Mouse (Mus musculus): ENCODE measurements around the gene Tnip2. TPM values are rescaled to one million over a fixed set of nuclear protein-coding genes. Genes with fewer than 3 reads are reported as not detected.

Gene Tnip2
- total and polyA plus RNA-seq, 3 experiments = 16.0 to 26.8 (median 23.4) TPM

GRCm38 (mm10) chr5:34514218-34514566 is 401 bp upstream of the Tnip2 start (continued):
- no peak for TF ChIP-seq USF1 (IDR thresholded peaks at IDR 0.05; ENCODE audit: low read depth, low read length)
- no peak for TF ChIP-seq NRF1 (IDR thresholded peaks at IDR 0.05; ENCODE audit: low read depth, low read length)
- no peak for TF ChIP-seq EP300 (IDR thresholded peaks at IDR 0.05; ENCODE audit: low read length)
- TF ChIP-seq ZKSCAN1 (IDR thresholded peaks at IDR 0.05; ENCODE audit: borderline replicate concordance, low read depth, low read length) = no peak
- 0 out of 2 replicates have a peak, but pooled peaks have one; percentile 17 for TF ChIP-seq JUN (IDR thresholded peaks at IDR 0.05; ENCODE audit: insufficient read depth, low read depth, low read length)
- 0 out of 2 replicates have a peak, but pooled peaks have one; percentile 16 for TF ChIP-seq ETS1 (conservative IDR thresholded peaks at IDR 0.05; ENCODE audit: low read depth, low read length)
- no peak for TF ChIP-seq ZC3H11A (IDR thresholded peaks at IDR 0.05; ENCODE audit: low read depth, low read length)
- no peak for TF ChIP-seq MAFK (IDR thresholded peaks at IDR 0.05; ENCODE audit: insufficient replicate concordance, low read length)
- 0 out of 2 replicates have a peak, but pooled peaks have one; percentile 11 for TF ChIP-seq MXI1 (IDR thresholded peaks at IDR 0.05; ENCODE audit: low read depth, low read length)
- TF ChIP-seq BHLHE40 (IDR thresholded peaks at IDR 0.05; ENCODE audit: low read depth, low read length) = no peak

- H3K36me3 ChIP-seq (replicated peaks in 1 of 2; ENCODE audit: control insufficient read depth in 1 of 2, insufficient read depth in 1 of 2, low read length in 1 of 2) = peaks cover 0 to 9% of the 10 kb centered on the region in 2 experiments
- no peak overlapping the region for H3K9ac ChIP-seq (ENCODE audit: insufficient read depth, low read depth)
- no peaks in the 10 kb centered on the region for H3K27me3 ChIP-seq (replicated peaks)
- peaks cover 5 to 27% of the 10 kb centered on the region in 2 experiments; a peak in 3 of 4 replicates for H3K4me1 ChIP-seq (ENCODE audit: control insufficient read depth in 1 of 2, insufficient read depth in 2 of 2)
- H3K4me3 ChIP-seq (replicated peaks in 1 of 3; ENCODE audit: low read depth in 2 of 3, low read length in 2 of 3, poor library complexity in 1 of 3) = peak overlapping the region in 1 of 3 experiments; percentile 69
- dilution Hi-C loops (cut with MboI; ENCODE audit: extremely low pct_ligation_motif_present, extremely low pct_unique_long_range_greater_than_20kb, low sequenced_read_pairs) (no loop called here), in situ Hi-C loops (cut with MboI; ENCODE audit: low pct_ligation_motif_present, low pct_unique_long_range_greater_than_20kb, low sequenced_read_pairs) (no loop called here)
- peaks cover 2% of the 10 kb centered on the region for H3K9me3 ChIP-seq (replicated peaks; ENCODE audit: low read length)
- H3K79me2 ChIP-seq (replicated peaks; ENCODE audit: control insufficient read depth, extremely low read depth, insufficient read depth, poor library complexity, severe bottlenecking) = peaks cover 8% of the 10 kb centered on the region
- H3K4me2 ChIP-seq (ENCODE audit: insufficient read depth, low read depth, poor library complexity, severe bottlenecking) = peak overlapping the region; percentile 11; the same call in 1 of the 2 replicates
- H3K27ac ChIP-seq (ENCODE audit: insufficient read depth, low read depth) = no peak overlapping the region
- DNase-seq (ENCODE audit: extremely low read depth) = no peak
- TF ChIP-seq RAD21 (IDR thresholded peaks at IDR 0.05; ENCODE audit: low read depth, low read length) (no peak), JUN (IDR thresholded peaks at IDR 0.05; ENCODE audit: insufficient read depth, low read depth, low read length) (no peak), ZKSCAN1 (IDR thresholded peaks at IDR 0.05; ENCODE audit: borderline replicate concordance, low read depth, low read length) (no peak)
Observed at GRCm38 (mm10) chr5:34512486-34512885, 1.3 kb downstream of the Tnip2 start.

GRCm38 (mm10) chr5:34502821-34503220 is 11.0 kb downstream of the Tnip2 start:
- Histone ChIP-seq H3K9ac (ENCODE audit: insufficient read depth, low read depth) (no peak overlapping the region), H3K4me1 (ENCODE audit: control insufficient read depth in 1 of 2, insufficient read depth in 2 of 2) (peaks cover 0 to 23% of the 10 kb centered on the region in 2 experiments; a peak in 2 of 4 replicates), H3K9me3 (replicated peaks; ENCODE audit: low read length) (no peaks in the 10 kb centered on the region), H3K4me3 (replicated peaks in 1 of 3; ENCODE audit: low read depth in 2 of 3, low read length in 2 of 3, poor library complexity in 1 of 3) (no peak overlapping the region), H3K79me2 (replicated peaks; ENCODE audit: control insufficient read depth, extremely low read depth, insufficient read depth, poor library complexity, severe bottlenecking) (0 out of 2 replicates have a peak, but pooled peaks cover 2% of the 10 kb centered on the region), H3K27me3 (replicated peaks) (no peaks in the 10 kb centered on the region), H3K27ac (ENCODE audit: insufficient read depth, low read depth) (no peak overlapping the region), H3K4me2 (ENCODE audit: insufficient read depth, low read depth, poor library complexity, severe bottlenecking) (no peak overlapping the region), H3K36me3 (replicated peaks in 1 of 2; ENCODE audit: control insufficient read depth in 1 of 2, insufficient read depth in 1 of 2, low read length in 1 of 2) (peaks cover 39 to 62% of the 10 kb centered on the region in 2 experiments)
- no peak for TF ChIP-seq USF1 (IDR thresholded peaks at IDR 0.05; ENCODE audit: low read depth, low read length)
- TF ChIP-seq ZKSCAN1 (IDR thresholded peaks at IDR 0.05; ENCODE audit: borderline replicate concordance, low read depth, low read length) = no peak
- no peak for TF ChIP-seq PAX5 (IDR thresholded peaks at IDR 0.05; ENCODE audit: low read length)
- no peak for TF ChIP-seq BHLHE40 (IDR thresholded peaks at IDR 0.05; ENCODE audit: low read depth, low read length)
- no peak for TF ChIP-seq ELF1 (IDR thresholded peaks at IDR 0.05; ENCODE audit: low read depth, low read length)
- TF ChIP-seq ETS1 (conservative IDR thresholded peaks at IDR 0.05; ENCODE audit: low read depth, low read length) = no peak
- no peak for TF ChIP-seq POLR2AphosphoS2 (IDR thresholded peaks at IDR 0.05; ENCODE audit: low read depth, low read length)
- no peak for TF ChIP-seq CHD1 (IDR thresholded peaks at IDR 0.05; ENCODE audit: low read depth, low read length)
- dilution Hi-C loops (cut with MboI; ENCODE audit: extremely low pct_ligation_motif_present, extremely low pct_unique_long_range_greater_than_20kb, low sequenced_read_pairs) (no loop called here), in situ Hi-C loops (cut with MboI; ENCODE audit: low pct_ligation_motif_present, low pct_unique_long_range_greater_than_20kb, low sequenced_read_pairs) (no loop called here)
- no peak for DNase-seq (ENCODE audit: extremely low read depth)

All from CH12.LX (cell line).